8 mouse cellular contexts compared by ENCODE assay signal in the genomic region with DNA sequence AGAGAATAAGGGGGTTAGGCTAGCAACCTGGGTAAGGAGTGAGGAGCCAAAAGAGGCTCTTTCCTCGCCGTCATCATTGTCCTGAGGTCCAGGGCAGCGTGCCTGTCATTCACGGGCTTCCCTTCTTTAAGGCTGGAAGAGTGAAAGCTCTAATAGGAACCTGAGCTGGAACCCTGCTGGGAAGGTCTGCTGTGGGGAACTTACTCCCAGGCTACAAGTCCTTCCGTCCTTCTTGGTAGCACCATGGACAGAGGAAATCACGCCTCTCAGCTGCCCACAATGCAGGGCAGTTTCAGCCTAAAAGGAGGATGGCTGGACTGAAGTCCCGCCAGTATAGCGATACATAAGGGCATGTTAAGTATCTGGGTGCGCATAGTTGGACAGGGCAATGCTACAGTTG. TPM values are rescaled to one million over a fixed set of nuclear protein-coding genes. Genes with fewer than 3 reads are reported as not detected.
DNase-seq lines count a peak whose midpoint lies in the region; ATAC-seq and TF ChIP-seq lines count a peak whose summit lies in the region.

No protein-coding gene starts in this region.

- TF ChIP-seq POLR2A in cerebellum, adult 2 months (IDR thresholded peaks at IDR 0.05; ENCODE audit: borderline replicate concordance, insufficient read depth, low read length), result no peak

- no peak for ATAC-seq in intestine, embryonic 14.5 days (replicated peaks; ENCODE audit: low FRiP score, low TSS enrichment, low read depth)
- no peak for ATAC-seq in intestine, postnatal 0 days
- ATAC-seq in megakaryocyte-erythroid progenitor cell, adult 5-6 weeks (replicated peaks; ENCODE audit: low FRiP score, low TSS enrichment, poor library complexity, severe bottlenecking), result peak; percentile 32; the same call in 1 of the 2 replicates

- no peak overlapping the region for H3K27ac ChIP-seq in intestine, embryonic 14.5 days (ENCODE audit: low read depth)
- no peak overlapping the region for H3K27ac ChIP-seq in intestine, postnatal 0 days (ENCODE audit: low read depth, low read length)
- no peak overlapping the region for H3K27ac ChIP-seq in cerebellum, adult 2 months (ENCODE audit: insufficient read depth, low read length)

- H3K4me3 ChIP-seq in intestine, embryonic 14.5 days (ENCODE audit: low read depth, low read length), result no peak overlapping the region
- no peak overlapping the region for H3K4me3 ChIP-seq in intestine, postnatal 0 days (ENCODE audit: low read depth, low read length)
- no peak overlapping the region for H3K4me3 ChIP-seq in cerebellum, adult 2 months (replicated peaks; ENCODE audit: insufficient read depth, low read depth, low read length)

- 4% methylated on average over 9 of the region's 9 CpGs for WGBS in intestine, embryonic 14.5 days
- WGBS in intestine, postnatal 0 days, result 6% methylated on average over 9 of the region's 9 CpGs
- WGBS in cerebellum, adult 2 months, result 52% methylated on average over 9 of the region's 9 CpGs

- H3K4me1 ChIP-seq in intestine, embryonic 14.5 days (replicated peaks; ENCODE audit: control insufficient read depth, insufficient read depth, low read length), result peaks cover 12% of the 10 kb centered on the region
- H3K4me1 ChIP-seq in intestine, postnatal 0 days (replicated peaks; ENCODE audit: control insufficient read depth, insufficient read depth, low read length), result 0 out of 2 replicates have a peak, but pooled peaks cover 2% of the 10 kb centered on the region
- no peaks in the 10 kb centered on the region for H3K4me1 ChIP-seq in cerebellum, adult 2 months (ENCODE audit: control insufficient read depth, insufficient read depth, low read length)

- peaks cover 73% of the 10 kb centered on the region for H3K27me3 ChIP-seq in intestine, embryonic 14.5 days (replicated peaks; ENCODE audit: control insufficient read depth, insufficient read depth, low read length)
- peaks cover 67% of the 10 kb centered on the region for H3K27me3 ChIP-seq in intestine, postnatal 0 days (replicated peaks; ENCODE audit: control insufficient read depth, insufficient read depth, low read length)
- H3K27me3 ChIP-seq in cerebellum, adult 2 months (ENCODE audit: control insufficient read depth, insufficient read depth, low read length), result peaks cover 7% of the 10 kb centered on the region; the same call in 1 of the 2 replicates

- H3K4me2 ChIP-seq in intestine, embryonic 14.5 days (ENCODE audit: low read length), result no peak overlapping the region
- no peak overlapping the region for H3K4me2 ChIP-seq in intestine, postnatal 0 days (replicated peaks; ENCODE audit: low read depth)

- H3K9ac ChIP-seq in intestine, embryonic 14.5 days (ENCODE audit: low read length), result no peak overlapping the region
- no peak overlapping the region for H3K9ac ChIP-seq in intestine, postnatal 0 days (ENCODE audit: low read depth, low read length)

- no peaks in the 10 kb centered on the region for H3K36me3 ChIP-seq in intestine, embryonic 14.5 days (ENCODE audit: control insufficient read depth, insufficient read depth, low read length)
- no peaks in the 10 kb centered on the region for H3K36me3 ChIP-seq in intestine, postnatal 0 days (ENCODE audit: control insufficient read depth, insufficient read depth)

- no peak for TF ChIP-seq CTCF in intestine, postnatal 0 days (IDR thresholded peaks at IDR 0.05; ENCODE audit: low read depth)
- TF ChIP-seq CTCF in cerebellum, adult 2 months (IDR thresholded peaks at IDR 0.05; ENCODE audit: borderline replicate concordance, insufficient read depth, low read depth, low read length), result no peak

- no peaks in the 10 kb centered on the region for H3K9me3 ChIP-seq in intestine, embryonic 14.5 days (ENCODE audit: control insufficient read depth, low read length)
- no peaks in the 10 kb centered on the region for H3K9me3 ChIP-seq in intestine, postnatal 0 days (ENCODE audit: control insufficient read depth)

- peak; percentile 79 for DNase-seq in intestine, embryonic 14.5 days (ENCODE audit: low spot score)
- DNase-seq in embryo, embryonic 11 days, result peak; percentile 80
- DNase-seq in kidney, adult 9 months, result peak; percentile 57
- no peak for DNase-seq in frontal cortex, postnatal 10 days (ENCODE audit: low spot score in 2 of 2)
- no peak for DNase-seq in cerebellum, adult 11-12 months
- DNase-seq in cerebellum, adult 2 months, result no peak

RNA-seq across cellular contexts. Expression of gene Insm1, which starts 4.8 kb away (rescaled TPM):
- polyA plus RNA-seq in intestine, embryonic 14.5 days (2014; fragmentation: Nextera tagmentation; extraction: Ambion mirVana), result 1.6 and 1.8 TPM in 2 replicates
- 0.43 and 0.48 TPM in 2 replicates for polyA plus RNA-seq in intestine, postnatal 0 days (2015; fragmentation: Nextera tagmentation; extraction: Ambion mirVana)
- total RNA-seq in megakaryocyte-erythroid progenitor cell, adult 5-6 weeks (2014; fragmentation: Nextera tagmentation), result not detected in 2 replicates
- total RNA-seq in megakaryocyte-erythroid progenitor cell, adult 5-6 weeks (2017), result not detected in 2 replicates
- polyA plus RNA-seq in cerebellum, adult 2 months (2012; rRNA removed), result 0.65 and 0.74 TPM in 2 replicates

Comparison
In these comparisons a context has a peak if more than half of its experiments do, and no peak if none do; other contexts are left out.
1. DNase-seq: peak in intestine, embryonic 14.5 days (single experiment), embryo, embryonic 11 days (single experiment) and kidney, adult 9 months (single experiment); none in frontal cortex, postnatal 10 days (0 of 2), cerebellum, adult 11-12 months (single experiment) and cerebellum, adult 2 months (0 of 2).